Mouse (Mus musculus): ENCODE data around the gene Oas1f.

GRCm38 (mm10) chr5:120890991-120891390 lies 43.8 kb downstream of the Oas1f start:
- TF ChIP-seq CTCF (IDR thresholded peaks at IDR 0.05; ENCODE audit: low read depth) (no peak), EP300 (IDR thresholded peaks at IDR 0.05; ENCODE audit: low read depth) (no peak)
